Mouse (Mus musculus) E14TG2a.4 (cell line): ENCODE results near the gene Fstl5.
"Not testable (repeated sequence)": the region's sequence is repeated elsewhere in the genome, so short reads cannot be mapped to it uniquely, and the experiment has no call there.

Experiments
- H3K27me3 ChIP-seq: 2 replicates; pipeline ENCODE4 v1.6.1; 2014; ENCODE audit warnings: low read length, control low read depth; ENCODE audit not compliant: insufficient read depth
- H3K36me3 ChIP-seq: 2 replicates; pipeline ENCODE4 v1.6.1; 2014; ENCODE audit warnings: low read length, control low read depth; ENCODE audit not compliant: insufficient read depth
- H3K4me1 ChIP-seq: replicated peaks from 2 replicates; pipeline ENCODE4 v1.6.1; 2014; ENCODE audit warnings: low read depth, low read length, control low read depth
- H3K4me3 ChIP-seq: replicated peaks from 2 replicates; pipeline ENCODE4 v1.5.1; 2014; ENCODE audit warnings: mild to moderate bottlenecking, low read length
- H3K9me3 ChIP-seq: 2 replicates; pipeline ENCODE4 v1.6.1; 2014; ENCODE audit warnings: low read length, control low read depth
- CTCF ChIP-seq: conservative IDR thresholded peaks from 2 replicates; pipeline ENCODE4 v1.5.1; 2014; ENCODE audit warnings: low read length
- NANOG ChIP-seq: IDR thresholded peaks from 2 replicates; pipeline ENCODE4 v1.6.1; 2014; ENCODE audit warnings: borderline replicate concordance, low read length, mixed read lengths
- POU5F1 ChIP-seq: IDR thresholded peaks from 2 replicates; pipeline ENCODE4 v1.6.1; 2014; ENCODE audit warnings: low read length, borderline replicate concordance

Fstl5 gene

GRCm38 (mm10) chr3:76369910-76370309, 295.8 kb downstream of the Fstl5 start:
- Histone ChIP-seq H3K36me3 (no peaks in the 10 kb centered on the region), H3K27me3 (no peaks in the 10 kb centered on the region), H3K4me1 (no peaks in the 10 kb centered on the region), H3K4me3 (no peak overlapping the region), H3K9me3 (no peaks in the 10 kb centered on the region)
- TF ChIP-seq CTCF (no peak), POU5F1 (no peak), NANOG (no peak)

GRCm38 (mm10) chr3:76428775-76429372, 354.8 kb downstream of the Fstl5 start:
- Histone ChIP-seq H3K27me3 (no peaks in the 10 kb centered on the region), H3K9me3 (peaks cover 16% of the 10 kb centered on the region), H3K4me3 (no peak overlapping the region), H3K4me1 (no peaks in the 10 kb centered on the region), H3K36me3 (no peaks in the 10 kb centered on the region)
- TF ChIP-seq NANOG (no peak), CTCF (no peak), POU5F1 (no peak)

GRCm38 (mm10) chr3:76467229-76467874, 393.3 kb downstream of the Fstl5 start:
- TF ChIP-seq CTCF, result no peak
- no peak for TF ChIP-seq POU5F1
- no peak for TF ChIP-seq NANOG
- Histone ChIP-seq H3K27me3 (no peaks in the 10 kb centered on the region), H3K36me3 (no peaks in the 10 kb centered on the region), H3K4me1 (no peaks in the 10 kb centered on the region), H3K4me3 (no peak overlapping the region), H3K9me3 (no peaks in the 10 kb centered on the region)

- TF ChIP-seq CTCF (no peak), POU5F1 (no peak), NANOG (no peak)
- no peaks in the 10 kb centered on the region for H3K4me1 ChIP-seq
- H3K36me3 ChIP-seq, result no peaks in the 10 kb centered on the region
- H3K9me3 ChIP-seq, result no peaks in the 10 kb centered on the region
- no peaks in the 10 kb centered on the region for H3K27me3 ChIP-seq
- no peak overlapping the region for H3K4me3 ChIP-seq
These were observed 394.1 kb downstream of the Fstl5 start for GRCm38 (mm10) chr3:76468147-76468546.

- not testable (repeated sequence) for H3K4me1 ChIP-seq, H3K36me3 ChIP-seq, H3K4me3 ChIP-seq, H3K27me3 ChIP-seq
- peaks cover 42% of the 10 kb centered on the region for H3K9me3 ChIP-seq
These were observed 433.8 kb downstream of the Fstl5 start for GRCm38 (mm10) chr3:76507891-76508290.

GRCm38 (mm10) chr3:76508811-76509210, 434.7 kb downstream of the Fstl5 start:
- Histone ChIP-seq H3K9me3 (peaks cover 42% of the 10 kb centered on the region), H3K36me3 (no peaks in the 10 kb centered on the region), H3K4me1 (no peaks in the 10 kb centered on the region), H3K27me3 (no peaks in the 10 kb centered on the region), H3K4me3 (no peak overlapping the region; the same call in 1 of the 2 replicates)
- TF ChIP-seq NANOG, result no peak
- TF ChIP-seq POU5F1, result no peak
- no peak for TF ChIP-seq CTCF

GRCm38 (mm10) chr3:76567346-76567745, 493.3 kb downstream of the Fstl5 start:
- TF ChIP-seq CTCF (no peak), POU5F1 (no peak), NANOG (no peak)
- Histone ChIP-seq H3K9me3 (no peaks in the 10 kb centered on the region), H3K36me3 (no peaks in the 10 kb centered on the region), H3K4me1 (no peaks in the 10 kb centered on the region), H3K27me3 (no peaks in the 10 kb centered on the region), H3K4me3 (no peak overlapping the region)

GRCm38 (mm10) chr3:76572478-76572877, 498.4 kb downstream of the Fstl5 start:
- no peak overlapping the region for H3K4me3 ChIP-seq
- H3K36me3 ChIP-seq, result no peaks in the 10 kb centered on the region
- no peaks in the 10 kb centered on the region for H3K27me3 ChIP-seq
- H3K4me1 ChIP-seq, result no peaks in the 10 kb centered on the region
- TF ChIP-seq POU5F1 (no peak), NANOG (no peak), CTCF (no peak)
- H3K9me3 ChIP-seq, result no peaks in the 10 kb centered on the region

- no peaks in the 10 kb centered on the region for H3K9me3 ChIP-seq
- TF ChIP-seq CTCF (no peak), POU5F1 (no peak), NANOG (no peak)
- H3K4me3 ChIP-seq, result no peak overlapping the region
- no peaks in the 10 kb centered on the region for H3K4me1 ChIP-seq
- no peaks in the 10 kb centered on the region for H3K27me3 ChIP-seq
- no peaks in the 10 kb centered on the region for H3K36me3 ChIP-seq
These were observed 499.0 kb downstream of the Fstl5 start for GRCm38 (mm10) chr3:76572920-76573541.
